Comparison of ENCODE assay signal across 12 mouse cellular contexts in genomic region chrX:52799566-52799965, GRCm38 (mm10). TPM values are rescaled to one million over a fixed set of nuclear protein-coding genes. Genes with fewer than 3 reads are reported as not detected.
DNase-seq lines count a peak whose midpoint lies in the region; ATAC-seq and TF ChIP-seq lines count a peak whose summit lies in the region.
"Had no signal": no experiment of that assay in that cellular context is flagged by ENCODE, and none has a peak within 500 bp of the region (broad histone marks: within the 10 kb centered on the region; RNA-seq: fewer than 3 reads in every experiment).

No protein-coding gene starts in this region.

- H3K9ac ChIP-seq in forebrain, postnatal 0 days, result no peak overlapping the region
- no peak overlapping the region for H3K9ac ChIP-seq in forebrain, embryonic 14.5 days (ENCODE audit: low read length)
- H3K9ac ChIP-seq: hindbrain, embryonic 13.5 days had no signal

- no peaks in the 10 kb centered on the region for H3K9me3 ChIP-seq in forebrain, postnatal 0 days (ENCODE audit: low read length)
- H3K9me3 ChIP-seq in forebrain, embryonic 14.5 days (replicated peaks; ENCODE audit: control insufficient read depth, low read length), result no peaks in the 10 kb centered on the region
- H3K9me3 ChIP-seq: G1E; hindbrain, embryonic 13.5 days had no signal

- H3K4me3 ChIP-seq in forebrain, postnatal 0 days (ENCODE audit: low read depth, low read length), result no peak overlapping the region
- H3K4me3 ChIP-seq in forebrain, embryonic 14.5 days (ENCODE audit: low read depth, low read length), result no peak overlapping the region
- H3K4me3 ChIP-seq: hindbrain, embryonic 13.5 days had no signal

- ATAC-seq in forebrain, postnatal 0 days, result no peak
- no peak for ATAC-seq in forebrain, embryonic 14.5 days

- H3K4me2 ChIP-seq in forebrain, postnatal 0 days (ENCODE audit: low read depth), result no peak overlapping the region
- H3K4me2 ChIP-seq in forebrain, embryonic 14.5 days (ENCODE audit: low read length), result no peak overlapping the region
- H3K4me2 ChIP-seq: hindbrain, embryonic 13.5 days had no signal

- no peak for DNase-seq in forebrain, postnatal 0 days
- no peak for DNase-seq in forebrain, embryonic 14.5 days (ENCODE audit: low spot score)
- peak; percentile 26 for DNase-seq in lung, postnatal 10 days
- DNase-seq in lung, postnatal 25 days (ENCODE audit: low spot score), result no peak
- DNase-seq in adrenal gland, postnatal 25 days, result peak; percentile 28
- peak; percentile 27 for DNase-seq in thymus, postnatal 0 days (ENCODE audit: low spot score)
- DNase-seq in gastrocnemius, adult 8-10 months (ENCODE audit: low spot score in 2 of 2), result no peak
- no peak for DNase-seq in kidney, postnatal 25 days
- DNase-seq: cerebellum, adult 11 months; spleen, adult 18-20 months had no signal

- H3K36me3 ChIP-seq in forebrain, postnatal 0 days (ENCODE audit: insufficient read depth), result no peaks in the 10 kb centered on the region
- no peaks in the 10 kb centered on the region for H3K36me3 ChIP-seq in forebrain, embryonic 14.5 days (ENCODE audit: control insufficient read depth, insufficient read depth, low read length)
- H3K36me3 ChIP-seq: G1E; hindbrain, embryonic 13.5 days had no signal

- TF ChIP-seq CTCF in forebrain, postnatal 0 days (IDR thresholded peaks at IDR 0.05; ENCODE audit: low read depth), result peak; percentile 15; the same call in 1 of the 2 replicates

- no peaks in the 10 kb centered on the region for H3K27me3 ChIP-seq in forebrain, postnatal 0 days (ENCODE audit: insufficient read depth, low read length)
- H3K27me3 ChIP-seq in forebrain, embryonic 14.5 days (replicated peaks; ENCODE audit: control insufficient read depth, insufficient read depth, low read length), result no peaks in the 10 kb centered on the region
- H3K27me3 ChIP-seq: hindbrain, embryonic 13.5 days had no signal

- H3K27ac ChIP-seq in forebrain, postnatal 0 days (ENCODE audit: low read depth, low read length), result no peak overlapping the region
- H3K27ac ChIP-seq in forebrain, embryonic 14.5 days (ENCODE audit: low read depth, low read length), result no peak overlapping the region
- H3K27ac ChIP-seq: hindbrain, embryonic 13.5 days had no signal

- WGBS in forebrain, postnatal 0 days, result 40% methylated on average over 6 of the region's 6 CpGs
- 37% methylated on average over 6 of the region's 6 CpGs for WGBS in forebrain, embryonic 14.5 days

- H3K4me1 ChIP-seq in forebrain, postnatal 0 days (ENCODE audit: insufficient read depth), result no peaks in the 10 kb centered on the region
- no peaks in the 10 kb centered on the region for H3K4me1 ChIP-seq in forebrain, embryonic 14.5 days (ENCODE audit: control insufficient read depth, insufficient read depth, low read length)
- H3K4me1 ChIP-seq: hindbrain, embryonic 13.5 days had no signal

RNA-seq across cellular contexts. Expression of gene Ccdc160, which starts 8.6 kb away (rescaled TPM):
- 3.2 and 3.4 TPM in 2 replicates for total RNA-seq in forebrain, postnatal 0 days (2014; rRNA removed)
- 2.7 and 3.3 TPM in 2 replicates for polyA plus RNA-seq in forebrain, postnatal 0 days (2015; fragmentation: Nextera tagmentation; extraction: Ambion mirVana)
- 3.7 and 4.0 TPM in 2 replicates for polyA plus RNA-seq in forebrain, embryonic 14.5 days (2014; fragmentation: Nextera tagmentation; extraction: Ambion mirVana)
- total RNA-seq in adrenal gland, postnatal 25 days (2021), result 13.6 and 14.0 TPM in 2 replicates
- 0.10 and 0.29 TPM in 2 replicates for polyA plus RNA-seq in thymus, postnatal 0 days (2015; fragmentation: Nextera tagmentation; extraction: Ambion mirVana)
- total RNA-seq in gastrocnemius, adult 8-10 months (2022), result under 1 TPM in 2 of 4 experiments, not detected in 2; 0.15 to 0.19 TPM
- polyA plus RNA-seq: G1E had no signal

Comparison
In these comparisons a context has a peak if more than half of its experiments do, and no peak if none do; other contexts are left out.
1. DNase-seq: peak in lung, postnatal 10 days (single experiment), adrenal gland, postnatal 25 days (single experiment) and thymus, postnatal 0 days (single experiment); none in forebrain, postnatal 0 days (single experiment), forebrain, embryonic 14.5 days (single experiment), lung, postnatal 25 days (single experiment), gastrocnemius, adult 8-10 months (0 of 2) and kidney, postnatal 25 days (0 of 2).